Mouse (Mus musculus) layer of hippocampus, adult 9-11 months (tissue): Measurements from ENCODE around the gene Mcf2l.
A peak's percentile ranks its signal among the peaks of the same experiment; 100 is the strongest.

Experiments
- DNase-seq: peaks from one replicate; pipeline ENCODE4 v3.0.0; 2022

The Mcf2l gene

GRCm38 (mm10) chr8:12915187-12916006, 41.8 kb downstream of the Mcf2l start:
- no peak for DNase-seq

DNA sequence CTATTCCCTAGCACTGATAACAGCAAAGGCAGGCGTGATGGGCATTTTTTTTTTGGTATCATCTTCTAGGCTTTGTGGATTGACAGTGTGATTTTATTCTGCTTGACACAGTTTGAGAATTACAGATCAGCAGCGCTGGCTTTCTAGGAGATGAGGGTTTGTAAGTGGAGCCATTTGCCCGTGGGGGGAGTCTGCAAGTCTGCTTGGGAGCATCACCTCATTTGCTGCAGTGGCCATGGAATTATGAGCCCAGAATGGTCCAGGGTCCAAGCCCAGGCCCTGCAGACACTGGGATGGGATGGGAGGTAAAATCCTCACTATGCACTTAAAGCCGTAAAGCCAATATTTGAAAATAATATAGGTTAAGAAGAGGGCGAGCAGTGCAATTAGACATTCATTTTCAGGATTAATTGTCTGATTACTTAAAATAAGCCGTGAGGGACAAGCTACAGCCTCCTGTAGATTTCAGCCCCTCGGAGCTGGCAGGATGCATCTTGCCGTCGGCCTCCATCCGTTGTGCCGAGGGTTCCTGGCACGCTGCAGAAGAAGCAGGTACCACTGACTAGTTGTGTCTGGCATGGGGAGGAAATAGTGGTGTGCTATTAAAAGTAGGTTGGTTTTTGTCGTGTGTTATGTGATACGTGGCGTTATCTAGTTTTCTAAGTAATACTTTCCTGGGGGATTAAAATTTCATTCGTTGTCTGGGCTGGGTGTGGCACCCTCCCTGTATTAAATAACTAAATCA, 42.7 kb downstream of the Mcf2l start:
- no peak for DNase-seq

- no peak for DNase-seq
Measured at GRCm38 (mm10) chr8:12917029-12917428, 43.4 kb downstream of the Mcf2l start.

GRCm38 (mm10) chr8:12917831-12918230, 44.2 kb downstream of the Mcf2l start:
- DNase-seq: no peak

DNA sequence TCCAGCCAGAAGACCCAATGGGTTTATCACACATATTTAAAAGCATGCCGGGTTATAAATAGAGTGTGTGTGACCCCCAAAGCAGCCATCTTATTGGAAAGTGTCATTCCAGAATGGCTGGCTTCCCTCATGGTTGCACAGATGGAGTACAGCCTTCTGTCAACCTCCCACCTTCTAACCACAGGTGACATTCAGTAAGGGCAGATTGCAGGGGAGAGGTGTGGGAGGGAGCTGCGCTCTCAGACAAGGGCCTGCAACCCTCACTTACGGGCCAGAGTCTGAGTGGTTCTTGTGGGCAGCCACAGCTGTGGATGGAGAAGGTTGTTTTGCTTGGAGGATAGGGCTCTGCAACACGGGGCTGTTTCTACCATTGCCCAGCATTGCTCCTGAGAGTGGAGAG, 47.0 kb downstream of the Mcf2l start:
- DNase-seq: no peak

GRCm38 (mm10) chr8:12925051-12925450, 51.4 kb downstream of the Mcf2l start:
- DNase-seq: no peak

DNA sequence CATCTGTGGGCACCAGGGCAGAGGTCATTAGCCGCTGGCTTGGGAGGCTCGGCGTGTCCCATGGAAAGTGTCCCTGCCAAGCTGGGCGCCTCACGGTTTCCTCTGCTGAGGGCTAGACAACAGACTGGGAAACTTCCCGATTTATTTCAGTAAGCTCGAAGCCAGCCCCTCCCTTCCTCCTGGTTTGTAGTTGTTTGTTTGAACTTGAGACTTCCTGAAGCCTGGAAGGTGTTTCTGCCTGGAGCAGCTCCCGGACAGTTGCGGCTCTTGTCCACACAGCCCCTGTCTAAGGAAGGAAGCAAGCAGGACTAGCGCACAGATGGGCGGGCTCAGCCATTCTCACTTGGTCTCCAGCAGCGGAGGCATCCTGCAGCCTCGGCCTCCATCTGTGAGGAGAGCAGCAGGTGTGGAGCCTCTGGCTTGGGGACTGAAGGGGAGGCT, 52.4 kb downstream of the Mcf2l start:
- DNase-seq: no peak

GRCm38 (mm10) chr8:12927204-12927983, 53.8 kb downstream of the Mcf2l start:
- DNase-seq: no peak

GRCm38 (mm10) chr8:12928033-12928432, 54.4 kb downstream of the Mcf2l start:
- peak; percentile 62 for DNase-seq

GRCm38 (mm10) chr8:12928931-12929330, 55.3 kb downstream of the Mcf2l start:
- DNase-seq: no peak

GRCm38 (mm10) chr8:12930290-12930689, 56.7 kb downstream of the Mcf2l start:
- no peak for DNase-seq

DNA sequence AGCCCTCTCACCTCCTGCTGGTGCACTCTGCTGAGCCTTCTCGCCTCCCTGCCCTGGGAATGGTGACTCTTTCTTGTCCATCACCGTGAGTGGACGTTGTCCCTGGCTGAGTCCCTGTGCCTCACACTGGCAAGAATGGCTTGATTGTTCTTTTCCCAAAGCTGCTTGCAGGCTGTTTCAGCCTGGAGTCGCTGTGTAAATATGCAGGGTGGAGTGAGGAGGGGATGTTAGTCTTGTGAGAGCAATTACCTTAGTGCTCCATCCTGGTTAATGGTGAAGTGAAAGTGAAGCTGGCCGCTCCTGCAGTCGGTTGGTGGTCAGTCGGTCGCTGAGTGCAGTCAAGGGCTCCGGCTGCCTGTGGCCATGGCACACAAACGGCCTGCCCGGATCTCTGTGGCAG, 57.8 kb downstream of the Mcf2l start:
- no peak for DNase-seq

GRCm38 (mm10) chr8:12932520-12932919, 58.9 kb downstream of the Mcf2l start:
- no peak for DNase-seq

GRCm38 (mm10) chr8:12933765-12934164, 60.2 kb downstream of the Mcf2l start:
- DNase-seq: no peak

DNA sequence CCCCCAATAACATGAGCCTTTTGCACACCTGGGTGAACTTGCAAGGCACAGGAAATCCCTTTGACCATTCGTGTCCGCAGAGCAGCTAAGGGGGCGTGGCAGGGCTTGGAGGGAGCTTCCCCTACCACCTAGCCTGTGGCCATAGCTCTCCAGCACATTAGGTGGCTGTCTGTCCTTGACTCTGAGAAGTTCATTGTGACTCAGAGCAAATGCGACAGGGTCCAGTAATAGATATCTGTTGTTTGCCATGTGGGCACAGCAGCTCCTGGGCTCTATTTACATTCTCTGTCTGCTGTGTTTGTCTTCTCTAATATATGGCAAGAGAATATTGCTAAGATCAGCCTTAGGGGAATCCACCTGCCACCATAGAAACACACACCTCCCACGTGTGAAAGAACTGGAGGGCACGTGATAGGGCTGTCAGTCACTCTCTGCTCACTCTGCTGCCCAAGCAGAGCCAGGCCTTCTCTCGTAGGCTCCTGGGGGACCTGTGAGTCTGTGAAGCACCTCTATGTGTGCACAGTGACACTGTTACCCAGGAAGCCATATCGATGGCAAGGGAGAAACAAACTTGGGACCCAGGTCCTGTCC, 60.9 kb downstream of the Mcf2l start:
- no peak for DNase-seq

- no peak for DNase-seq
Measured at GRCm38 (mm10) chr8:12940549-12940948, 66.9 kb downstream of the Mcf2l start.

DNA sequence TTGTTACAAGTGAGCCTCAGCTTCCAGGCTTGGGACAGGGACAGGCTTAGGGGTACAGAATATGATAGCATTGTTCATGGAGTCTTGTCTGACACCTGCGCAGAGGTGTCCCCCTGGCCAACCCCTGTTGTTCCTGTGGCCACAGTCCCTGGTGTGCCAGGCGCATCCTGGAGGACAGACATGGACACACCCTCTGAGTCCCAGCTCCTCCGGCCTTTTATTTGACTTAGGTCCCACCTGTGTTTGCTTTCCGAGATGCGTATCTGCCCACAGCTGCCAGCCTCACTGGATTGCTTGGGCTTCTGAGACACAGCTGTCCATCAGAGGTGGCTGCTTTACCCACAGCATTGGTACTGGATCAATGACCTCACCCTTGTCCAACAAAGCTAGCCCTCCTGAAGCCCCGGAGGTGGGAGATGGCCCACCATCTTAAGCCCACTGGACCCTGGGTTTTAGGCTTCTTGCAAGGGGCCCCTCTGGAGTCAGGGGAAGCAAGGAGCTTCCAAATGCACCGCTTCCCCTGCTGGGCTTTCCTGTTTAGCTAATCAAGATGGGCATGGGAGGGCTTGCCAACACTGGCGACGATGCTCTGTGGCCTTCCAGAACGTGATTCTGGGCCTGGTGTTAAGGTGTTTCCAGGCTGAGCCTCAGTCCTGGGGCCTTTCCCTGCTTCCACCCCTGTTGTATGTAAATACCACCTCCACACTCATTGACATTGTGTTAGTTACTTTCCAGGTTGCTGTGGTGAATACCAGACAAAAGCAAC, 67.7 kb downstream of the Mcf2l start:
- no peak for DNase-seq

DNA sequence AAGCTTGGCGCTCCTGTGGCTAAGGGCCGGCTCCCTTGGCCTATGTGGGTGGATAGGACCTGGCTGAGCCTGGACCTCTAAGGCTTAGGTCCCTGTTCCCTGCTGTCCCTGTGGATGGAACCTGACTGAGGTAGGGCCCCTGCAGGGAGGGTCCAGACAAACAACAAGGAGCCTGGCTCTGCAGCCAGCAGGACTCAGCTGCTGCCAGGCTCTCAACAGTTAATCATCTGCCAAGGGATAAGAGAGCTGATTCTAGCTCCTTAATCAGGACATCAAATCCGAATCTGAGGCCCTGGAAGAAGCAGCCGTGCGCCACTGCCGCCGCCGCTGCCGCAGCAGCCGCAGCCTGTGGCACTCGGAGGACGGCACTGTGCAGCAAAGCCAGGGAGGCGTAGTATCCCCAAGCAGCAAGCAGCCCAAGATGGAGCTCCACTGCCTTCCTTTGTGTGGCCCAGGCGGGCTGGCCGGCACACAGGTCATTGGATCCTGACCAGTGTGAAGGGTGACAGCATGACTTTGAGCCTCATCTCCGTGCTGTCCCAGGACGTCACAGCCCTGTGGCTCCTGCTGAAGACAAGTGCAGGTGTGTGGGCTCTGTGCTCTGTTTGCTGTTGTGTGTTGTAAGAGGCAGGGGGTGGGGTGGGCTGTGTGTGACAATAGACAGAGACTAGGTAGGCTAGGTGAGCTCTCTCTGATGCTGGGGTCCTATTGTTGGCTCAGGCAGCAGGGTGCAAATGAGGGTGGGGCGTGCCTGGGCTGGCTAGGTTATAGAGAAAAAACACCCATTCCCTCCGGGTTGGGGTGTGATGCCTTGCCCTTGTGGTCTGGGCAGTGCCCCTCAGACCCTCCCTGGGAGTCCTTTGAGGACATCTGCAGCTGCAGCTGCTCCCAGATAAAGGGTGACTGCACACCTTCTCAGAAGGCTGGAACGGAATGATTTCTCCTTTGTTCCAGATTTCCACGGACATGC, 74.3 kb downstream of the Mcf2l start:
- no peak for DNase-seq

DNA sequence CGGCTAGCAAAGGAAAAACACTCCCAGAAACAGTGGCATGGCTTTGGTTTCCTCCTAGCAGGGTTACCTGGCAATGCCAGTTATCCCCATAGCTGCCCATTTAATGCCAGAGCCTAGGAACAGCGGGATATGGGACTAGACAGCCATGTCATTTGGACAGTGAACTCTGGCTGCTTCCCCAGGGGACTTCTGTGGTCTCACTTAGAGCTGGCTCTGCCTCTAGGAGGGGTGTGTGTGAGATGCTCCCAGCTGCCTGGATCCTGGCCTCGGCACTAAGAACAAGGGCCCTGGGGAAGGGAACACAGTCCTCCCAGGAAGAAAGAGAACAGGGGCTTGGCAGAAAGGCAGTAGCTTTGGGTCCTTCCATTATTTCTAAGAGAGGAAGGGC, 75.0 kb downstream of the Mcf2l start:
- DNase-seq: no peak

DNA sequence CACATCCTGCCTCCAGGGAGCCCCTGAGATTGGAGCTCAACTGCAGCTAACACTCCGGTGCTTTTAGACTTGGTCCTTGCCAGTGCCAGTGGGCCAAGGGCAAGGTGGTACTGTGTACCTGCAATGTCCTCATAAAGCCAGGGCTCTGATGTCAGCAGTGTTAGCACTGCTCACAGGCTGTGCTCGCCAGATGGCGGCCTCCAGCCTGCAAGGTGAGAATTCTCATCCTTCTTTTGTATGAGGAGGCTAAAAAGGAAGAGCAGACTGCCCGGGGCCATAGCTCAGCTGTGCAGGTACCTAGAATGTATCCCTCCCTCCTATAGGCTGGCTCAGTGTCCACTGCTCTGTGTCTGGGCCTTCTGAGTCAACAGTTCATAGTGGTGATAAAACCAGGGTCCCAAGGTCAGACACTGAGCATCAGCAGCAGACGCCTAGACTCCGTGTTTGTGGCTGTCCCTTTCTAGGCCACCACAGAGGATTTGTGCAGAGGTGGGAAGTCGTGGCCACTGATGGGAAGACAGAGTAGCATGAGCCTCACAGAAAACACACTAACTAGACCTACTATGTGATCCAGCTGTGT, 77.5 kb downstream of the Mcf2l start:
- DNase-seq: no peak

DNA sequence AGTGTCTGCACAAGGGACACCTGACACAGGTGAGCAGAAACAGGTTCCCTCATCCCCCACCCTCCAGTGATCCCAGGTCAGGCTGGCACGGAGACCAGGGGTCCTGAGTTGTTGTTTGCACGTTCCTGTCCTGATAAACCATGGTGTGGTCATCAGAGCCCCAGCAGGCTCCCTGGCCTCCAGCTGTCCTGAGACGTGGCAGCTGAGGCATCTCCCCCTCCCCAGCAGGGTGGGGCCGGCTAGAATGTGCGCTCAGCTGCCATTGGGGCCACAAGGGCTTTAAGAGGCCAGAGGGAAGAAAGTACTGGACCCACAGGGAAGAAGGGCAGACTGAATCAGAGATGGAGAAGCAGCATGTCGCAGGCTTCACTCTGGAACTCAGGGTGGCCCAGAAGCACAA, 79.1 kb downstream of the Mcf2l start:
- DNase-seq: no peak
